In the genomic region with DNA sequence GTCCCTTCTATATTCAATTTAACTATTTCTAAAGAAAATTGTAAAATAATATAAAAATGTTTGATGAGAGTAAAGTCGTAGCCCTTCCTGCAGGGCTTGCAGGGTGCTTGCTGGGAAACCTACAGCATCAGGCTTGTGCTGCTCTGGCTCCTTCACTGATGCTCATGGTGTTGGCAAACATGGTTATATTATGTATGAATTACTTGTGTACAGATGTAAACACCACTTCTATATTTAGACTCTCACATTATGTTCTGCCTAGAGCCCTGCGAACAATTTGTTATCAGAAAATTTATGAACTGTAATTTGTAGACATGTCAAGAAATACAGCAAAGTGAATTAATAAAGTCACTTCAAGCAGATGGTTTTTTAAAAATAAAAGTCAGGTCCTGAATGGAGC, we compare ENCODE assay signal across 22 mouse cellular contexts.
DNase-seq lines count a peak whose midpoint lies in the region; ATAC-seq and TF ChIP-seq lines count a peak whose summit lies in the region.
"Had no signal": no experiment of that assay in that cellular context is flagged by ENCODE, and none has a peak within 500 bp of the region (broad histone marks: within the 10 kb centered on the region; RNA-seq: fewer than 3 reads in every experiment).

No protein-coding gene starts in this region.

- H3K9ac ChIP-seq in lung, embryonic 14.5 days, result no peak overlapping the region
- H3K9ac ChIP-seq in lung, embryonic 15.5 days, result no peak overlapping the region
- H3K9ac ChIP-seq in lung, embryonic 16.5 days (ENCODE audit: low read length), result no peak overlapping the region
- no peak overlapping the region for H3K9ac ChIP-seq in lung, postnatal 0 days (replicated peaks; ENCODE audit: low read depth)

- TF ChIP-seq POLR2A in lung, adult 2 months (IDR thresholded peaks at IDR 0.05; ENCODE audit: borderline replicate concordance, extremely low read depth, low read depth, low read length), result no peak

- no peak for TF ChIP-seq EP300 in lung, postnatal 0 days (IDR thresholded peaks at IDR 0.05)

- no peak overlapping the region for H3K4me2 ChIP-seq in lung, embryonic 14.5 days
- H3K4me2 ChIP-seq in lung, embryonic 15.5 days, result no peak overlapping the region
- H3K4me2 ChIP-seq in lung, embryonic 16.5 days (ENCODE audit: low read depth, low read length), result no peak overlapping the region
- no peak overlapping the region for H3K4me2 ChIP-seq in lung, postnatal 0 days (replicated peaks; ENCODE audit: low read depth, low read length)

- no peaks in the 10 kb centered on the region for H3K36me3 ChIP-seq in lung, embryonic 14.5 days (ENCODE audit: insufficient read depth)
- H3K36me3 ChIP-seq in lung, embryonic 15.5 days, result no peaks in the 10 kb centered on the region
- H3K36me3 ChIP-seq in lung, embryonic 16.5 days (ENCODE audit: control insufficient read depth, insufficient read depth, low read length), result no peaks in the 10 kb centered on the region
- no peaks in the 10 kb centered on the region for H3K36me3 ChIP-seq in lung, postnatal 0 days (ENCODE audit: insufficient read depth, low read length)
- H3K36me3 ChIP-seq: G1E had no signal

- no peaks in the 10 kb centered on the region for H3K9me3 ChIP-seq in lung, embryonic 14.5 days (ENCODE audit: low read depth, low read length)
- H3K9me3 ChIP-seq in lung, embryonic 15.5 days, result no peaks in the 10 kb centered on the region
- no peaks in the 10 kb centered on the region for H3K9me3 ChIP-seq in lung, embryonic 16.5 days (ENCODE audit: control insufficient read depth, low read length)
- no peaks in the 10 kb centered on the region for H3K9me3 ChIP-seq in lung, postnatal 0 days (ENCODE audit: low read length)

- H3K27ac ChIP-seq in lung, embryonic 14.5 days (ENCODE audit: low read depth), result no peak overlapping the region
- no peak overlapping the region for H3K27ac ChIP-seq in lung, embryonic 15.5 days
- H3K27ac ChIP-seq in lung, embryonic 16.5 days (ENCODE audit: low read length), result no peak overlapping the region
- H3K27ac ChIP-seq in lung, postnatal 0 days (ENCODE audit: low read length), result no peak overlapping the region

- peak; percentile 43 for DNase-seq in lung, embryonic 14.5 days
- DNase-seq in lung, adult 2 months, result no peak
- DNase-seq in lung, postnatal 36 days, result no peak
- no peak for DNase-seq in lung, postnatal 14 days
- peak; percentile 13 for DNase-seq in lung, postnatal 0 days (ENCODE audit: low spot score)
- DNase-seq in lung, postnatal 10 days, result no peak
- DNase-seq: adrenal gland, adult 2 months; adrenal gland, adult 8-10 months; adrenal gland, postnatal 10 days; adrenal gland, postnatal 14 days; adrenal gland, postnatal 25 days; adrenal gland, postnatal 36 days; B cell, adult 2 months; cerebellum, adult 11 months; cerebellum, adult 11-12 months had no signal

- no peak for TF ChIP-seq CTCF in lung, embryonic 14.5 days (IDR thresholded peaks at IDR 0.05; ENCODE audit: low read depth)
- TF ChIP-seq CTCF in lung, adult 2 months (IDR thresholded peaks at IDR 0.05; ENCODE audit: insufficient read depth, low read length), result no peak
- TF ChIP-seq CTCF in lung, postnatal 0 days (IDR thresholded peaks at IDR 0.05), result no peak

- 41% methylated on average over 2 of the region's 2 CpGs for WGBS in lung, embryonic 14.5 days
- WGBS in lung, adult 2 months, result 70% methylated on average over 2 of the region's 2 CpGs
- WGBS in lung, embryonic 15.5 days, result 46% methylated on average over 2 of the region's 2 CpGs
- 49% methylated on average over 2 of the region's 2 CpGs for WGBS in lung, embryonic 16.5 days
- 60% methylated on average over 2 of the region's 2 CpGs for WGBS in lung, postnatal 0 days

- no peaks in the 10 kb centered on the region for H3K27me3 ChIP-seq in lung, embryonic 14.5 days (ENCODE audit: insufficient read depth, low read length)
- no peaks in the 10 kb centered on the region for H3K27me3 ChIP-seq in lung, embryonic 15.5 days
- H3K27me3 ChIP-seq in lung, embryonic 16.5 days (ENCODE audit: control insufficient read depth, insufficient read depth, low read depth, low read length), result no peaks in the 10 kb centered on the region
- H3K27me3 ChIP-seq in lung, postnatal 0 days (replicated peaks; ENCODE audit: insufficient read depth, low read length), result no peaks in the 10 kb centered on the region
- H3K27me3 ChIP-seq: CH12.LX, Patski had no signal

- no peaks in the 10 kb centered on the region for H3K4me1 ChIP-seq in lung, embryonic 14.5 days (ENCODE audit: insufficient read depth)
- H3K4me1 ChIP-seq in lung, adult 2 months (ENCODE audit: control insufficient read depth, insufficient read depth, low read length), result no peaks in the 10 kb centered on the region
- no peaks in the 10 kb centered on the region for H3K4me1 ChIP-seq in lung, embryonic 15.5 days
- H3K4me1 ChIP-seq in lung, embryonic 16.5 days (replicated peaks; ENCODE audit: control insufficient read depth, insufficient read depth, low read length), result no peaks in the 10 kb centered on the region
- H3K4me1 ChIP-seq in lung, postnatal 0 days (ENCODE audit: insufficient read depth, low read depth, low read length), result no peaks in the 10 kb centered on the region

- peak; percentile 47 for ATAC-seq in lung, embryonic 14.5 days (ENCODE audit: insufficient read depth)
- peak; percentile 52; the same call in 1 of the 2 replicates for ATAC-seq in lung, embryonic 15.5 days (ENCODE audit: borderline replicate concordance, extremely low read depth, low FRiP score, low TSS enrichment)
- ATAC-seq in lung, embryonic 16.5 days (ENCODE audit: low read depth), result peak; percentile 70; the same call in 1 of the 2 replicates
- ATAC-seq in lung, postnatal 0 days, result no peak
- ATAC-seq: activated CD4-positive, CD25-positive, alpha-beta regulatory T cell, adult 4 months; CD4-positive, CD25-positive, alpha-beta regulatory T cell, adult 4 months; Patski had no signal

- H3K4me3 ChIP-seq in lung, embryonic 14.5 days (ENCODE audit: low read depth, low read length), result no peak overlapping the region
- H3K4me3 ChIP-seq in lung, adult 2 months (replicated peaks; ENCODE audit: extremely low read depth, low read depth, low read length), result no peak overlapping the region
- no peak overlapping the region for H3K4me3 ChIP-seq in lung, embryonic 15.5 days
- no peak overlapping the region for H3K4me3 ChIP-seq in lung, embryonic 16.5 days (ENCODE audit: low read length)
- no peak overlapping the region for H3K4me3 ChIP-seq in lung, postnatal 0 days (ENCODE audit: low read depth, low read length)

Comparison
In these comparisons a context has a peak if more than half of its experiments do, and no peak if none do; other contexts are left out.
1. DNase-seq: peak in lung, embryonic 14.5 days (single experiment) and lung, postnatal 0 days (single experiment); none in lung, adult 2 months (single experiment), lung, postnatal 36 days (single experiment), lung, postnatal 14 days (single experiment) and lung, postnatal 10 days (single experiment).